Mouse (Mus musculus): ENCODE results near the gene Adamts17. TPM values are rescaled to one million over a fixed set of nuclear protein-coding genes. Genes with fewer than 3 reads are reported as not detected.

Adamts17 gene
- total RNA-seq (2014; fragmentation: Nextera tagmentation) (1.9 TPM in 1 of 2 replicates, not detected in the other), total RNA-seq (2017) (0.09 TPM in 1 of 2 replicates, not detected in the other)

DNA sequence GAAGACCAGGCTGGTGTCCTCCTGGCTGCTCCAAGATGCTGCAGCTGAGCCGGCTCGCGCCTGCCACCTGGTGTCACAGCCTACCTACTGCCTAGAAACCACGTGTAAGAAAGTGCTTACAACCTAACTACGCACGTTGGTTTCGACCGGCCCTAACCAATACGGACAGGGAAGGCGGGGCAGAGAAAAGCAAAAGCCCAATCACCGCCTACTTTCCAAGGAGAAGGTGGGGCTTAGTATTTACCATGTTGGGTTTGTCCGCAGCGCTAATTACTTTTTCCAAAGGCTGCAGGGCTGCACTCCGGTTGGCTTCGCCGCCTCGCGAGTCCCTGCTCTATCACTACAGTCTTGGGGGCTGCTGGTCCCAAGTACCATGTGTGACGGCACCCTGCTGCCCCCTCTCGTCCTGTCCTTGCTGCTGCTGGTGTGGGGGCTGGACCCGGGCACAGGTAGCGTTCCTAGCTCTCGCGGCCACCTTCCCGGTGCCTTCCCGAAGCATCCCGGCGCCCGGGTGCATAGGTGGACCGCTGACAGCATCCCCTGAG is at the start of gene Adamts17:
TSS of gene Adamts17 (plus strand) at position 273 of the 545 bp plus-strand sequence.
- ATAC-seq (replicated peaks; ENCODE audit: poor library complexity, severe bottlenecking): peak; percentile 90

DNA sequence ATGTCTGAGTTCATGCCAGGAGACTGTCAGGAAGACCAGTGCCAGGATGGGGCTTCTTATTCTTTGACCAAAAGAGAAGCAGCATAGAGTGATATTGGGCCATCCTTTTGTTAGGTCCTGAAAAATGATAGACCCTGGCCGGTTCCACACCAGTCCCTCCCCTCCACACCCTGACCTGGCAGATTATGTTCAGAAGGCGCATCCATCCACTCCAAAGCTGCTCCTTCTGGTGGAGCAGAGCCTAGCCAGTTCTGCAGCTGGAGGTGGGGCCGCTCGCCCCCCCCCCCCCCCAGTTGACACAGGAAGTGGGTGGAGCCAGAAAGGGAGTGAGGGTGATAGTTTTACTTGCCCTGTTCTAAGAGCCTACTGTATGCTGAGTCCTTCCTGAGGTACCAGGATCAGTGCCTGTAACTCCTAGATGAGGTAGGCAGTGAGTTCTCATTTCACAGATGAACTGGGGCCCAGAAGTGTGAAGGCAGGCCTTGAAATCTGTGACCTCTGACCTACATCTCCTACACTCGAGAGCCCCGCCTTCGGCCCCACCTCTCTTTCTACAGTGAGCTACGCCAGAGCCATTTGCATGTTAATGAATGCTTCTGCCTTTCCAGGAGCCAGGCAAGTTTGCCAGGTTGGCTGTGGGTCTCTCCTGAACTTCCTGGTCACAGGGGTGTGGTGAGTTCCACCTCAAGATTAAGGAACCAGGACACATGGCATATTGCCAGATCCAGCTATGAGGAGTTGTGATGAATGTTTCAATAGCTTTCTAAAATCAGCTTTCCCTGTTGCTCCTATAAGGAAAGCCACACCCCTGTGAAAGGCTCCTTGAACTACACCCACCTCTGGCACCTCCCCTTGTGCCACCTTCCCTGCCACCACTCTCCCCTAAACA is 49.4 kb upstream of the Adamts17 start:
- no peak for ATAC-seq (replicated peaks; ENCODE audit: poor library complexity, severe bottlenecking)

DNA sequence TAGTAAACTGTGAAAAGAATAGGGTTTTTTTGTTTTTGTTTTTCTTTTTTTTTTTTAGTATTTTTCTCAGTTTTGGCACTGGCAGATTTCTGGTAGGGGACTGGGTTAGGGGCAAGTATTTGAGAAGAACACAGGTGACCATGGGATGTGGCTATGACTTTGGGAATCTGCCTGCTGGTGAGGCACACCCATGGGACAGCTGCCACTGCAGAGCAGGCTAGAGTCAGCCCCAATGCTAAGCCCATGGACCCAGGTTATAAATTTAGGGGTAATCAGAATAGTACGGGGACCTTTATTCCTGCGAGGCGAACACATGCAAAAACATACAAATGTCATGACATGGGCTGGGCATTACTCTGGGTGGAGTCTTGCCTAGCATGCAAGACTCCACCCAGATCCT is 48.5 kb upstream of the Adamts17 start:
- no peak for ATAC-seq (replicated peaks; ENCODE audit: poor library complexity, severe bottlenecking)

DNA sequence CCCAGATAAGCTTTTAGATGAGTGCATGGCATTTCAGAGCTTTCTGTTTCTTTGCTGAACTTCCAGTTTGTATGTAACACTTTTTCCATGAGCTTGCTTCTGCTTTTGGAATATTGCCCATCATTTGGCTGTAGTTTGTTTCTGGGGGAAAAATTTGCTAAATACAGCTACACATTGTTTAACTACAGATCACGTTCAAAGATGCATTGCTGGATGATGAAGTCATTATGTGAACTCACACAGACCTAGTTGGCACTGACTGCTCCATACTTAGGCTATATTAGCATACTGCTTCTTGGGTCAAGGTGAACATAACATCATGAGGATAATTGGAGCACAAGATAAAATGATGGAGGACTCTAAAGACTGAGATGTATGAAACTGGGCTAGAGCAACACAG is 42.6 kb upstream of the Adamts17 start:
- ATAC-seq (replicated peaks; ENCODE audit: poor library complexity, severe bottlenecking): no peak

DNA sequence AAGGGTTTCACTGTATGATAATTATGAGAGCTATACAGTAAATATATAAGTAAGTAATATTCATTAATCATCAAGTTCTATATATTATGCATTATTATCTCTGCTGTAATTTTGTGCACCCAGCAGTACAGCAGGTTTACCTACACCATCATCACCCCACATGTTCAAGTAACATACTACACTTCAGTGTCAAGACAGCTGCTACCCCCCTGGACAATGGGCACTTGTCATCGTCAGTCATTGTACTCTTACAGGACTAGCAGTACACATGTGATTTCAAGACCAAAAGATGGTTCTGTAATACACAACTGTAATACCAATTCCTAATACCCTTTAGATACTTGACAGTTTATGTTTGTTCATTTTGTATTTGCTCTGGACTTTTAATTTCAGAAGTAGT is 42.2 kb upstream of the Adamts17 start:
- no peak for ATAC-seq (replicated peaks; ENCODE audit: poor library complexity, severe bottlenecking)

DNA sequence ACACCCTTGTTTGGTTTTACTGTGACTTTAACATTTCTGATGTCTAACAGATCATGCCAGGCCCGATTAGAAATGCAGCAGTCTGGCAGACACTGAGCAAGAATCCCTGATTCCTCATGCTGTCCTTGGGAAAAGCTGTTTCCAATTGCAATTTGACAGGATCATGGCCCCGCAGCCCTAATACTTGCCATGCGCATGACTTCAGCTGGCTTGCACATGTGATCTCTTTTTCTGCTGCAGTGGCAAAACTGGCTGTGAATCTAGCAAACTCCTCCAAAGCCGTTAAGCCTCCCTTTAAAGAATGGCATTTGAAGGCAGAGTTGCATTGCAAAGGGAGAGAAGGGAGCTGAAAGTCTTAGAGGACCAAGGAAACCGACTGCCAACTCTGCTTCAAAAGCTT is 40.7 kb upstream of the Adamts17 start:
- no peak for ATAC-seq (replicated peaks; ENCODE audit: poor library complexity, severe bottlenecking)

DNA sequence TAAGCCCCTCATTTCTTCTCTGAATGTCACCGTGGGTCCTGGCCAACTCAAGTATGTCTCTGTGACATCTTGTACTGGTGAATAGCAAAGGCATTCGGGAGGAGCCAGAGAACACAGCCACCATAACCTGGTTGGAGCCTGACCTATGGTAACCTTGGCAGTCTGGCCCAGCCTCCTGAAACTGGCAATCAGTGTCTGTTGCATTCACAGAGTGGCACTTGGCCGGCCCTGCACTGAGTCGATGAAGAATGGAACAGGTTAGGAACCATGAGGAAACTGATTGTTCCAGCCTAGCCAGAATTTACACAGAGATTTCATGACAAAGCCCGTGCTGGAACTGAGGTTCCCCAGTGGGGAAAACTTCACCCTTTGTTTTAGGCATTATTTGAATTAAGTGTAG is 38.8 kb upstream of the Adamts17 start:
- no peak for ATAC-seq (replicated peaks; ENCODE audit: poor library complexity, severe bottlenecking)

DNA sequence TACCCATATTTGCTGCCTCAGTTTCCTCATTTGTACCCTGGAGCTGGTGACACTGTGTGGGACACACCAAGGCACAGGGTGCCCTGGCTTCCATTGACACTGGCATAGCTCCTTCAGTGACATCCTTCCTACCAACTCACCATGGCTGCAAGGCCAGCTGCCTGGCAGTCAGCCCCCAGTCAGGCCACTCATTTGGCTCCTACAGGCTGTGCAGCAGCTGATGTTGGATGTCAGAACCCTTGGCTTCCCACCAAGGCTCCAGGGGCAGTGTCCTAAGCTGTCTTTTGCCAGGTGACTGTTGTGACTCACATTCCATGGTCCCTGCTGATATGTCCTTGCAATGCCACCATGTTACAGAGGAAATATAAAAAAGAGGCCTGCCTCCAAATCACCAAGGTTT is 37.8 kb upstream of the Adamts17 start:
- no peak for ATAC-seq (replicated peaks; ENCODE audit: poor library complexity, severe bottlenecking)

DNA sequence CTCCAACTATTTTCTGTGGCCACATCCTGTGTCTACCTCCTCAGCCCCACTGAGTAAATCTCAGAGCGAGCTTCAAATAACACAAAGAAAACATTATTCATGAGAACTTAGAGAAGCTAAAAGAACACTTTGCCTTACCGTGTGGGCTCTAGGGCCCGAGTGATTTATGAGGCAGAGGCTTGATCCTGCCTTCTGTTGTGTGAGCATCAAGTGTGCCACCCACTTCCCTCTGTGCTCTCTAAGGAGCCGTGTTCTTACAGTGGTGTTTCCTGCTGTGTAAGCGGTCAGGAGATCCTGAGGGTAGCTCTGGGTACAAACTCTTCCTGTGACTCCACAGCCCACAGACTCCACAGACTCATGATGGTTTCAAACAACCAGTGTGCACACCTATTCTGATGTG is 35.7 kb upstream of the Adamts17 start:
- ATAC-seq (replicated peaks; ENCODE audit: poor library complexity, severe bottlenecking): no peak

DNA sequence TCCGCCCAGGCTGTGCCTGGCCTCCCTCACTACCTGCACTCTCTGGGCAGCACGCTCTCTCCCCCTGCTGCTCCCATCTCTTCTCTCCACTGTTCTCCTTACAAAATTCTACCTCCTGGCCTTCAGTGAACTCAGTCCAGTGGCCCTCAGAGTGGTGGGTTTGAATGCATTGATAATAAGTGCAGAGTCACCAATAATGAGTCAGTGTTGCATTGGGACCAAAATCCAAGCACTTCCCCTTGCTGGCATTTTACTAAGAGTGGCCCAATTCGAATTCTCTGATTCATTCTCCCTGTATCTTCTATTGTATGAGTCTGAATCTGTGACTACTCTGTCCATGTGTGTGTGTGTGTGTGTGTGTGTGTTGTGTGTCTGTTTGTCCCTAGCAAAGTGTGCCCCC is 32.7 kb upstream of the Adamts17 start:
- ATAC-seq (replicated peaks; ENCODE audit: poor library complexity, severe bottlenecking): no peak

DNA sequence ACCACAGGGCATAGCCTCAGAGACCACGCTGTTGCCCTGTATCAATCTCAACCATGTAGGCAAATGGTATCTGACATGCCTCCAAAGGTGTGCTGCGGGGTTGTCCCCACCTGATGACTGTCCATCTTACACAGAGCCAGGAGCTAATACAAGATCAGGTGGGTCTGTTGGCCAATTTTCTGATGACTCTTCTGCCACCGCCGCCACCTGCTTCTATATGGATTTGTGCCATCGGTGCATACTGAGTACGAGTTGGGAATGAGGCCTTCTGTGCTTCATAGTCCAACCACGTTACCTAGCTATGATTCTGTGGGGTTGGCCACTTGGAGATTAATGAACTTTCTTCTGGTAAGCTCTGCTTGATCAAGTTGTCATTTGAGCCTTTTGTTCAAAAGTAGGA is 29.1 kb upstream of the Adamts17 start:
- ATAC-seq (replicated peaks; ENCODE audit: poor library complexity, severe bottlenecking): no peak

DNA sequence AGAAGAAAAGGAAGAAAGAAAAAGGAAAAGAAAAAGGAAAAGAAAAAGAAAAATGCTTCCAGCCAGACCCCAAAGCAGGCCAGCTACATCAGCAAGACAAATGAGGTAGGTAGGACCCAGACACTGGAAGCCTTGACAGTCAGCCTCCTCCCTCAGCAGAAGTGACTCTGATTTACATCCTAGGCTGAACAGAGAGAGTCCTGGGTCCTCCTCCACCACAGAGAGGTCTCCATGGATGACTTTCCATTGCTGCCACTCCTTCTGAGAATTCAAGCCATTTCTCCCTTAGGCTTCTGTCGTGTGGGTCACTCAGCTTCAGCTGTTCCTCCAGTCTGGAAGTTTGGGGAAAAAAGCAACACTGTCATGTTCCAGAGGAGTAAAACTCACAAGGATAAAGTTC is 28.2 kb upstream of the Adamts17 start:
- ATAC-seq (replicated peaks; ENCODE audit: poor library complexity, severe bottlenecking): no peak

DNA sequence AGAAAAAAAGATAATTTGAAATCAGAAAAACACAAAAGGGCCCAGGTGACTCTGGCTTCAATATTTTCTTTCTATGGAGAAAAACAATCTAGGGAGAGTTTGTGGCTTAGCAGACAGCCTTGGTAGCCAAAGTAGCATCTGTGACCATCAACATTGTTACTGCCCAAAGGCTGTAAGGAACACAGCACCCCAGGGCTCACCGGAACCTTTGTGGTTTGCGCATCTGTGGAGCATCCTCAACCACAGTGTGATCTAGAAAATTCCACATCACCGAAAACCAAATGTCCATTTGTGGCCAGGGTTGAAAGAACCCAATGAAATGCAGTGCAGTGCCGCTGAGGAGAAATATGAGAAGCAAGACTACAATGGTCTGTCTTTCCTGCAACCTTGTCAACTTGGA is 27.2 kb upstream of the Adamts17 start:
- no peak for ATAC-seq (replicated peaks; ENCODE audit: poor library complexity, severe bottlenecking)

DNA sequence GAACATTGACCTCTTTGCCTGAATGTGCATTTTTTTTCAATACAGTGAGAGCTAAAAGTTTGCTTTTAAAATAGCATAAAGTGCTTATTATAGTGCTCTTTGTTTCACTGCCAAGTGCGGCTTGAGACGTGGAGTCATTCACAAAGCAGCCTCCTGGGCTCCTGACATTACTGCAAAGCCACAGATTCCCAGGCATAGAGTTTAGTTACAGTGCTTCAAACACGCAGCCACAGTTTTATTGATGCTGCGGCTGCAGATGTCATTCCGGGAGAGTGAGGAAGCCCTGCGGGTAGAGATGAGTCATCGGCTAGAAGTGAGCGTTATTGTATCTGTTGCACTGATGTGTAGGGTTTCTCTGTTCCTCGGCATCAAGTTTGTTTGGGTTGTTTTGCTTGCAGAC is 26.8 kb upstream of the Adamts17 start:
- ATAC-seq (replicated peaks; ENCODE audit: poor library complexity, severe bottlenecking): no peak

DNA sequence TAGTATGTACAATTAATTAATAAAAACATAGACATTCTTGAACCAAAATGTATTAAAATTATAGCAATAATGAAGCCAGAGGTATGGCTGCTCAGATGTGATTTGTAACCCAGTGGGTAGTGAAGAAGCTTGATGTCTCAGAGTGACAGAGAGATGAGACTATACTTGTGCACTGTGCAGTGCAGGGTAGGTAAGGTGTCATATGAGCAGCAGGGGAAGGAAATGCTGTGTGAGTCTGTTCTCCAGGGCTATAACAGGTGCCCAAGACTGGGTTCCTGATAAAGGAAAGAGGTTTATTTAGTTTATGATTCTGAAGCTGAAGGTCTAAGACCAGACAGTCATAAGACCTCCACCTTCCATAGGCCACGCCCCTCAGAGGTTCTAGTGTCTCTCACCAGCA is 26.4 kb upstream of the Adamts17 start:
- ATAC-seq (replicated peaks; ENCODE audit: poor library complexity, severe bottlenecking): no peak

DNA sequence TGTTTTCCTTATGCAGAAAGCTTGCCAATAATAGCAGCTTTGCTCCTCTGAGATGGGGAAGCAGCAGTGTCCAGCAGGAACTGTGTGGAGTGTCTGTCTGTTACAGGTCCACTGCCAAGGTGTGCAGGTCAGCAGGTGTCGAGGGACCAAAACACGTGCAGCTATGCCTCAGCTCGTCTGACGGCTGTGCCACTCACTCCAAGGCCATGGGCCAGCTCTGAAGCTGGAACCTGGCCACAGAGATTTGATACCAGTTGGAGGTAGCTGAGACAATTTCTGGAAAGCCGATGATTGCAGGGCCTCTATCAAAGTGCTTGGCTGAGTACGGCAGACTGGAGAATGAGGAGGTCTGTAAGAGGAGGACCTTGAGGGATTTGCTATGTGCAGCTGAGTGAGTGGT is 24.0 kb upstream of the Adamts17 start:
- ATAC-seq (replicated peaks; ENCODE audit: poor library complexity, severe bottlenecking): no peak

DNA sequence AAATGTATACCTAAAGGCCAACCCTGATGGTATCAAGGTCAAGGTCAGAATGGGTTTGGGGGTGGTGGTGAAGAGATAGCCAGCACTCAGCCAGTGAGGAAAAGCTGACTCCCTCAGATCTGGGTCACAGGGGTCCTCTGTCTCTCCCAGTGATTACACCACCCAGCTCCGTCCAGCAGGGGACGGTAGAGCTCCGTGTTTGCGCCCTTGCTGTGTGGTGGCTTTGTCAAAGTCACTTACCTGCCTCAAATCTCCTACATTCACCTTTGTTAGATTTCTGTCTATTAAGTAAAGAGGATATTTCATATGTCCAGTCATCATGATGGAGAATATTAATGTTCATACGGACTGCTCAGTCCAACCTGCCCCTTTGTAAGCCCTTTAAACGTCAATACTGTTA is 19.5 kb upstream of the Adamts17 start:
- ATAC-seq (replicated peaks; ENCODE audit: poor library complexity, severe bottlenecking): peak; percentile 82

DNA sequence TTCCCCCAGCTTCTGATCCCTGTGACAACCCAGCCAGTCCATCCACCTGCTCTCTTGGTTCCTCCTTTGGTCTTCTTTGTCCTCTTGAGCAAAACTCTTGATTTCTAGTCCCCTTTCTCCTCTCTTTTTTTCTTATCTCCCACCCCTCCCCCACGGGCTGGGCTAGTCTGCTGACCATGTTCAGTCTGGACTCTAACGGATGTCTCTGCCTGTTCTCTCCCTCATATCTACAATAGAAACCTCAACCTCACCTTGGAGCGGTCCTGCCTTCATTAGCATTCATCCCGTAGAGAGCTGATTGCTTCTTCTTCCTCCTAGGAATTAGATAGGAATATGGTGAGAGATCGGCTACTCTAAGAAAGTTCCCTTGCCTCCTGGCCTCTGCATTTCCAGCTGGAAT is 8.7 kb upstream of the Adamts17 start:
- no peak for ATAC-seq (replicated peaks; ENCODE audit: poor library complexity, severe bottlenecking)

DNA sequence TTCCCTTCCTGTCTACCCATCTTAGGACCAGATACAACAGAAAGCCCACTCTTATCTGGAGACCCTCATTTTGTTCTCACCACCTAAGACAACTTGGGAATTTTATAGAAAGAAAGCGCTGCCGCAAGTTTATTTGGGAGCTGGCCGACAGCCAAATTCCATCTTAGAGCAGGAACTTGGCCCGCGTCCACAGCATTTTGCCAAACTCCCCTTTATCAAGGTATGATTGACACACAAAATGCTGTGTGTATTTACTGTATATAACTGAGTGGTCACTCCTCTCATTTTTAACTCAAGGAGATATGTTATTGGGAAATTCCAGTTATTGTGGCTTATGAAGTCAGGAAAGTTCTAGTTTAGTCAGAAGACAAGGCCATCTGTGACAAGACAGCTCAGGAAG is 8.2 kb upstream of the Adamts17 start:
- ATAC-seq (replicated peaks; ENCODE audit: poor library complexity, severe bottlenecking): no peak

DNA sequence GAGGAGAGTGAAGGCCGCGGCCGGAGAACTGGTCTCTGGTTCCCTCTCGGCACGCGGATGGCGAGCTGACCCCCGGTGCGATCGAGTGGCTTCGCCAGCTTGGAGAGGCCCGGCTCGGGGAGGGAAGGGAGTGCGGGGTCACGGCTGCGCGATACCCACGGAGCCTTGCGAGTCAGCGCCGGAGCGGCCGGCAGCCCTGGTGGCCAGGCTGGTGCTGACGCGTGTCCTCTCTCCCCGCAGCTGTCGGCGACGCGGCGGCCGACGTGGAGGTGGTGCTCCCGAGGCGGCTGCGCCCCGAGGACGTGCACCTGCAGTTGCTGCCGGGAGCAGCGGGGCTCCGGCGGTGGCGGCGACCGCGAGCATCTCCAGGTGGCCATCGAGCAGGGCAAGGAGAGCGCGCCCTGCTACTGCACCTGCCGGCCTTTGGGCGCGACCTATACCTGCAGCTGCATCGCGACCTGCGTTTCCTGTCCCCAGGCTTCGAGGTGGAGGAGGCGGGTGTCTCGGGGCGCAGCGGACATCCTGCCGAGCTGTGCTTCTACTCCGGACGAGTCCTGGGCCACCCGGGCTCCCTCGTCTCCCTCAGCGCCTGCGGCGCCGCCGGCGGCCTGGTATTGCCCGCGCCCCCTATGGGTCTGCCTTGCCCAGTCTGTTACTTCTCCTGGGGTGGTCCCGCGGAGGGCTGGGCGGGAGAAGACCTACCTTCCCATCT is 629 bp downstream of the Adamts17 start:
- ATAC-seq (replicated peaks; ENCODE audit: poor library complexity, severe bottlenecking): peak; percentile 45

DNA sequence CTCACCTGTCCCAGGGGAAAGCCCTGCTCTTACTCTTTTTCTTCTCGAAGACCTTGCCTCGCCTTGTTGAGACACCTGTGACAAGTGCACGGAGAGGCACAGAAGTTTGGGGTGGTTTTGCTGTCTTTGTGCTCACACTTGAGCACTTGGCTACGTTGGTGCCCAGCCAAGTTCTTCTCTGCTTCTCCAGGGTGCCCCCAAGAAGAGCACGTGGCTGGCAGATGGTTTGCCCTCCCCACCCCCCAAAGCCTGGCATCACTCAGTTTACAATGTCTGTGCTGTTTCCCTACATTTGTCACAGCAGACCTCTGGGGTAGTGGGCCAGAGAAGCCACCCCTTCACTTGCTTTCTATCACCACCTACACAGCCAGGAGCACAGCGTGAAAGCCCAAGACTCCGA is 1.6 kb downstream of the Adamts17 start:
- no peak for ATAC-seq (replicated peaks; ENCODE audit: poor library complexity, severe bottlenecking)

All from granulocyte monocyte progenitor cell, adult 5-6 weeks (primary cell).